Mouse (Mus musculus) ES-E14 (cell line): ENCODE results near the gene Oxgr1. TPM values are rescaled to one million over a fixed set of nuclear protein-coding genes. Genes with fewer than 3 reads are reported as not detected.

Source experiments
- DNase-seq: peaks from one replicate; pipeline ENCODE4 v3.0.0-alpha.2; 2013; ENCODE audit warnings: low read depth, low spot score
- H3K27ac ChIP-seq: 2 replicates; pipeline ENCODE4 v1.5.1; 2012; ENCODE audit warnings: low read depth, mild to moderate bottlenecking, low read length, moderate library complexity, mixed read lengths; ENCODE audit not compliant: poor library complexity, insufficient read depth, severe bottlenecking
- H3K36me3 ChIP-seq: 2 replicates; pipeline ENCODE4 v1.6.1; 2012; ENCODE audit warnings: mild to moderate bottlenecking, low read length, moderate library complexity, mixed read lengths; ENCODE audit not compliant: control insufficient read depth, poor library complexity, insufficient read depth, severe bottlenecking
- H3K4me1 ChIP-seq, 2 experiments: fragments of 150-350 bp in 1 of 2; sonication (generic) in 1 of 2; 2 replicates each; pipeline ENCODE4 v1.6.1; 2012; ENCODE audit warnings: low read length in 2 of 2, mild to moderate bottlenecking in 1 of 2, mixed read lengths in 1 of 2; ENCODE audit not compliant: control insufficient read depth in 2 of 2, insufficient read depth in 2 of 2, poor library complexity in 1 of 2
- H3K4me3 ChIP-seq, 2 experiments: fragments of 150-350 bp in 1 of 2; sonication (generic) in 1 of 2; 2 replicates each; pipeline ENCODE4 v1.5.1; 2012; ENCODE audit warnings: low read length in 2 of 2, low read depth in 1 of 2, mild to moderate bottlenecking in 1 of 2, mixed read lengths in 1 of 2; ENCODE audit not compliant: insufficient read depth in 1 of 2, poor library complexity in 1 of 2, severe bottlenecking in 1 of 2
- H3K9ac ChIP-seq: 2 replicates; pipeline ENCODE4 v1.6.1; 2012; ENCODE audit warnings: low read depth, mild to moderate bottlenecking, low read length, mixed read lengths; ENCODE audit not compliant: poor library complexity, insufficient read depth, severe bottlenecking
- H3K9me3 ChIP-seq: fragments of 150-350 bp; sonication (generic); 2 replicates; pipeline ENCODE4 v1.6.1; 2012; ENCODE audit warnings: low read depth, mild to moderate bottlenecking, low read length; ENCODE audit not compliant: control insufficient read depth, insufficient read depth
- CHD2 ChIP-seq: IDR thresholded peaks from 2 replicates; pipeline ENCODE4 v1.6.1; 2014; ENCODE audit warnings: mild to moderate bottlenecking, low read depth, low read length, inconsistent platforms
- HCFC1 ChIP-seq: IDR thresholded peaks from 2 replicates; pipeline ENCODE4 v1.6.1; 2012; ENCODE audit warnings: low read length, inconsistent platforms, borderline replicate concordance; ENCODE audit not compliant: insufficient read depth
- MAFK ChIP-seq: IDR thresholded peaks from 2 replicates; pipeline ENCODE4 v1.6.1; 2014; ENCODE audit warnings: mild to moderate bottlenecking, low read depth, low read length, inconsistent platforms; ENCODE audit not compliant: insufficient read depth
- ZC3H11A ChIP-seq: IDR thresholded peaks from 2 replicates; pipeline ENCODE4 v1.6.1; 2012; ENCODE audit warnings: low read depth, mild to moderate bottlenecking, inconsistent platforms, low read length, borderline replicate concordance
- ZNF384 ChIP-seq: IDR thresholded peaks from 2 replicates; pipeline ENCODE4 v1.6.1; 2012; ENCODE audit warnings: low read depth, low read length, inconsistent platforms
- in situ Hi-C, 2 experiments: fragments of 600-800 bp; cut with MboI; formaldehyde crosslinking; loops; one replicate each; pipeline ENCODE4 v1.15.1; 2025; ENCODE audit warnings: low sequenced_read_pairs in 2 of 2, inconsistent platforms in 1 of 2; ENCODE audit not compliant: unreplicated experiment in 2 of 2
- total RNA-seq: library from RNA; depleted of rRNA; stranded (reverse); fragments of 300-350 nt; gene quantifications from 2 replicates; pipeline ENCODE4 v1.2.3, GENCODE M21; 2012; rRNA removed

Oxgr1 gene
- total RNA-seq, 1 experiment, result not detected

DNA sequence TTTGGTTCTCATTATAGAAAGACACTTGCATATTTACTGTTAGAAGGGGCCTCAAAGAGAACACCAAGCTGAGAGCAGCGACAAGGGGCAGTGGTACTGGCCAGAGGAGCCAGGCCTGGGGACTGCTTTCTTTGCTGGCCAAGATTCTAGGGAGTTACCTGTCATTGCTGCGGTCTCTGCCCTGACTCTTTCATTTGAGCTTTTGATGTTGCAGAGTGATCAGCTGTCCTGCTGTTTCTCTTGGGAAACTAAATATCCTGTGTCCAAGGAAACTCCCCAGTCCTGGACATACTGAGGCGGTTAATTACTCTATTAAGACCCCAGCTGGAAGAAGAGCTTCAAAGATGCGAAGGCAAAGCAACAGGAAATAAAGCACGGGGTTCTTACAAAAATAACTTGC, 60.9 kb downstream of the Oxgr1 start:
- Histone ChIP-seq H3K4me3 (no peak overlapping the region), H3K36me3 (no peaks in the 10 kb centered on the region), H3K27ac (no peak overlapping the region), H3K9me3 (no peaks in the 10 kb centered on the region), H3K9ac (no peak overlapping the region), H3K4me1 (no peaks in the 10 kb centered on the region)
- no peak for DNase-seq
- in situ Hi-C loops, result no loop called here
- TF ChIP-seq CHD2 (no peak), ZC3H11A (no peak), HCFC1 (no peak), MAFK (no peak), ZNF384 (no peak)

DNA sequence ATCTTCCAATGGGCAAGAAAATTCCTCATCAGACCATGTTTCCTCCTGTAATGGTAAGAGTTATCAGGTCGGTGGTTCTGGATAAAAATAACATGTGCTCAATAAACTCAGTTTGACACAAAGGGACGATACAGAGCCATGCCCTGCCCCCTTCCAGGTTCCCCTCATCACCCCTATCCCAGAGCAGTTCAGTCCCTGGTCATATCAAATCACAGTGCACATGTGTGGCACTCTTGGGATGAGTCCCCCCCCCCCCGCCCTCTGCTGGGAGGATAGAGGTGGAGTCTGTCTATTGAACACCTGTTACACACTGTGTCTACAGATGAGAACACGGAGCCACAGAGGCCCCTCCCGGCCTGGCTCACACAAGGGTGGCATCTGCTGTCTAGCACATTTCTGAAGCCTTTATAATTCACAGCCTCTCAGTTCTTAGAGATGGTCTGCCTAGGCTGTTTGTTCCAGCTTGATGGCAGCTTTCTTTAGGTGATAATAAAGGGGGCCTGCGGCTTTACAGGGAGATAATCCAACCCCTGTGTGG, 61.5 kb downstream of the Oxgr1 start:
- Histone ChIP-seq H3K36me3 (no peaks in the 10 kb centered on the region), H3K9me3 (no peaks in the 10 kb centered on the region), H3K4me1 (no peaks in the 10 kb centered on the region), H3K4me3 (no peak overlapping the region), H3K9ac (no peak overlapping the region), H3K27ac (no peak overlapping the region)
- DNase-seq, result no peak
- no peak for TF ChIP-seq ZC3H11A
- no peak for TF ChIP-seq MAFK
- TF ChIP-seq CHD2, result no peak
- TF ChIP-seq HCFC1, result no peak
- TF ChIP-seq ZNF384, result no peak
- in situ Hi-C loops, result no loop called here

Other genes with a start within 250 kb of the Oxgr1 start
- gene Mbnl2, start 233.2 kb upstream of the Oxgr1 start, total RNA-seq, result 33.4 and 35.4 TPM in 2 replicates